Mouse (Mus musculus) hindbrain, embryonic 13.5 days (tissue): ENCODE results near the gene Ptpn4. TPM values are rescaled to one million over a fixed set of nuclear protein-coding genes. Genes with fewer than 3 reads are reported as not detected.

ENCODE experiments used
- ATAC-seq: fragments of 200-750 bp; cut with Nextera tagmentation; 2 replicates; pipeline ENCODE4 v1.8.0; 2017; ENCODE audit warnings: moderate TSS enrichment; ENCODE audit not compliant: low FRiP score
- H3K27ac ChIP-seq: fragments of 300-500 bp; sonication (generic); 2 replicates; pipeline ENCODE4 v1.5.1; 2015; ENCODE audit warnings: inconsistent platforms, mild to moderate bottlenecking, moderate library complexity
- H3K27me3 ChIP-seq: fragments of 300-500 bp; sonication (generic); 2 replicates; pipeline ENCODE4 v1.6.1; 2015; ENCODE audit warnings: mild to moderate bottlenecking, inconsistent platforms
- H3K36me3 ChIP-seq: fragments of 300-500 bp; sonication (generic); 2 replicates; pipeline ENCODE4 v1.6.1; 2015; ENCODE audit warnings: mild to moderate bottlenecking, inconsistent platforms
- H3K4me1 ChIP-seq: fragments of 300-500 bp; sonication (generic); replicated peaks from 2 replicates; pipeline ENCODE4 v1.6.1; 2015; ENCODE audit warnings: inconsistent platforms
- H3K4me2 ChIP-seq: fragments of 300-500 bp; sonication (generic); 2 replicates; pipeline ENCODE4 v1.6.1; 2015; ENCODE audit warnings: inconsistent platforms, mild to moderate bottlenecking, moderate library complexity
- H3K4me3 ChIP-seq: fragments of 300-500 bp; sonication (generic); 2 replicates; pipeline ENCODE4 v1.5.1; 2015; ENCODE audit warnings: mild to moderate bottlenecking, inconsistent platforms
- H3K9ac ChIP-seq: fragments of 300-500 bp; sonication (generic); 2 replicates; pipeline ENCODE4 v1.6.1; 2015; ENCODE audit warnings: mild to moderate bottlenecking, inconsistent platforms
- H3K9me3 ChIP-seq: fragments of 300-500 bp; sonication (generic); 2 replicates; pipeline ENCODE4 v1.6.1; 2016; ENCODE audit warnings: inconsistent platforms
- WGBS: fragments of 180-500 bp; shearing (Covaris S2); methylation state at CpG from one replicate; pipeline ENCODE4 v1.1.7; 2015; 5-methylcytosine and 5-hydroxymethylcytosine counted together
- polyA plus RNA-seq: library from polyadenylated mRNA; unstranded; fragments of >200 nt; fragmentation: Nextera tagmentation; extraction: Ambion mirVana; gene quantifications from 2 replicates; pipeline ENCODE4 v1.2.1, GENCODE M21; 2015

The Ptpn4 gene
- polyA plus RNA-seq, 1 experiment from 2014 or later = 12.1 TPM

- Histone ChIP-seq H3K4me1 (no peaks in the 10 kb centered on the region; the same call in 1 of the 2 replicates), H3K27ac (no peak overlapping the region), H3K4me2 (no peak overlapping the region), H3K36me3 (0 out of 2 replicates have a peak, but pooled peaks cover 3% of the 10 kb centered on the region), H3K27me3 (no peaks in the 10 kb centered on the region), H3K9me3 (no peaks in the 10 kb centered on the region), H3K9ac (no peak overlapping the region), H3K4me3 (no peak overlapping the region)
- no peak for ATAC-seq
- WGBS = 83% methylated on average over 4 of the region's 4 CpGs
These were observed 210.6 kb downstream of the Ptpn4 start for GRCm38 (mm10) chr1:119626837-119627236.

- Histone ChIP-seq H3K4me3 (no peak overlapping the region), H3K27ac (no peak overlapping the region), H3K4me1 (no peaks in the 10 kb centered on the region; the same call in 1 of the 2 replicates), H3K4me2 (no peak overlapping the region), H3K36me3 (peaks cover 5% of the 10 kb centered on the region; the same call in 1 of the 2 replicates), H3K27me3 (no peaks in the 10 kb centered on the region), H3K9me3 (no peaks in the 10 kb centered on the region), H3K9ac (no peak overlapping the region)
- 46% methylated on average over 2 of the region's 2 CpGs for WGBS
- ATAC-seq = no peak
These were observed 213.0 kb downstream of the Ptpn4 start for GRCm38 (mm10) chr1:119624444-119624843.

- H3K9ac ChIP-seq = no peak overlapping the region
- WGBS = 91% methylated on average over 3 of the region's 3 CpGs
- H3K27me3 ChIP-seq = no peaks in the 10 kb centered on the region
- H3K36me3 ChIP-seq = peaks cover 18% of the 10 kb centered on the region
- H3K27ac ChIP-seq = no peak overlapping the region
- H3K4me1 ChIP-seq = no peaks in the 10 kb centered on the region
- H3K9me3 ChIP-seq = no peaks in the 10 kb centered on the region
- ATAC-seq = no peak
- H3K4me3 ChIP-seq = no peak overlapping the region
- H3K4me2 ChIP-seq = no peak overlapping the region
These were observed 232.0 kb downstream of the Ptpn4 start for GRCm38 (mm10) chr1:119605396-119605795.

Other genes with a start within 250 kb of the Ptpn4 start
- 18.5 and 19.0 TPM in 2 replicates for gene Epb41l5, start 188.6 kb downstream of the Ptpn4 start, polyA plus RNA-seq
- 9.0 and 9.4 TPM in 2 replicates for gene Tmem177, start 75.6 kb upstream of the Ptpn4 start, polyA plus RNA-seq
- gene Cfap221, start 159.6 kb upstream of the Ptpn4 start, polyA plus RNA-seq = 0.45 and 0.49 TPM in 2 replicates
- 0.71 and 1.0 TPM in 2 replicates for gene Sctr, start 169.3 kb upstream of the Ptpn4 start, polyA plus RNA-seq
- gene Tmem37, start 236.5 kb upstream of the Ptpn4 start, polyA plus RNA-seq = 7.9 and 8.0 TPM in 2 replicates